Mouse (Mus musculus): Measurements from ENCODE around the gene Ubtd1.

- no peak for TF ChIP-seq POU5F1 (IDR thresholded peaks at IDR 0.05; ENCODE audit: borderline replicate concordance, low read length)
- TF ChIP-seq CTCF (conservative IDR thresholded peaks at IDR 0.05; ENCODE audit: low read length): no peak
Measured at GRCm38 (mm10) chr19:41993484-41993883, 11.9 kb downstream of the Ubtd1 start.

Data from E14TG2a.4 (cell line).